20 mouse cellular contexts compared by ENCODE assay signal in genomic region chr12:79633458-79634106, GRCm38 (mm10).
A peak's percentile ranks its signal among the peaks of the same experiment; 100 is the strongest.
DNase-seq lines count a peak whose midpoint lies in the region; ATAC-seq and TF ChIP-seq lines count a peak whose summit lies in the region.
"Had no signal": no experiment of that assay in that cellular context is flagged by ENCODE, and none has a peak within 500 bp of the region (broad histone marks: within the 10 kb centered on the region; RNA-seq: fewer than 3 reads in every experiment).

No protein-coding gene starts in this region.

- TF ChIP-seq EP300 in lung, postnatal 0 days (IDR thresholded peaks at IDR 0.05), result no peak

- peaks cover 3% of the 10 kb centered on the region; the same call in 1 of the 2 replicates for H3K4me1 ChIP-seq in lung, postnatal 0 days (ENCODE audit: insufficient read depth, low read depth, low read length)
- peaks cover 8% of the 10 kb centered on the region for H3K4me1 ChIP-seq in lung, adult 2 months (ENCODE audit: control insufficient read depth, insufficient read depth, low read length)
- H3K4me1 ChIP-seq: liver, embryonic 13.5 days; midbrain, embryonic 15.5 days had no signal

- DNase-seq in gastrocnemius, adult 2 months, result no peak
- no peak for DNase-seq in gastrocnemius, postnatal 14 days
- peak; percentile 42 for DNase-seq in lung, postnatal 0 days (ENCODE audit: low spot score)
- DNase-seq in lung, adult 2 months, result no peak
- peak; percentile 36 for DNase-seq in brain, adult 2 months (ENCODE audit: low read depth, low spot score)
- no peak for DNase-seq in kidney, adult 11 months
- no peak for DNase-seq in cerebellum, adult 8-10 months
- DNase-seq: adrenal gland, adult 2 months; cerebellum, postnatal 10 days; forebrain, postnatal 0 days; liver, embryonic 13.5 days; right cerebral cortex, postnatal 25 days; thymus, postnatal 14 days had no signal

- no peak overlapping the region for H3K9ac ChIP-seq in lung, postnatal 0 days (replicated peaks; ENCODE audit: low read depth)
- H3K9ac ChIP-seq: forebrain, postnatal 0 days; heart, embryonic 12.5 days; kidney, embryonic 15.5 days; liver, embryonic 13.5 days; midbrain, embryonic 15.5 days had no signal

- H3K4me2 ChIP-seq in lung, postnatal 0 days (replicated peaks; ENCODE audit: low read depth, low read length), result no peak overlapping the region
- H3K4me2 ChIP-seq: heart, embryonic 12.5 days; kidney, embryonic 15.5 days; liver, embryonic 13.5 days; midbrain, embryonic 15.5 days had no signal

- TF ChIP-seq POLR2A in lung, adult 2 months (IDR thresholded peaks at IDR 0.05; ENCODE audit: borderline replicate concordance, extremely low read depth, low read depth, low read length), result no peak

- no peaks in the 10 kb centered on the region for H3K36me3 ChIP-seq in lung, postnatal 0 days (ENCODE audit: insufficient read depth, low read length)
- H3K36me3 ChIP-seq: embryonic facial prominence, embryonic 10.5 days; heart, embryonic 12.5 days; kidney, embryonic 15.5 days; liver, embryonic 13.5 days; midbrain, embryonic 15.5 days had no signal

- H3K4me3 ChIP-seq in gastrocnemius, adult 2 months, result no peak overlapping the region
- no peak overlapping the region for H3K4me3 ChIP-seq in lung, postnatal 0 days (ENCODE audit: low read depth, low read length)
- no peak overlapping the region for H3K4me3 ChIP-seq in lung, adult 2 months (replicated peaks; ENCODE audit: extremely low read depth, low read depth, low read length)
- H3K4me3 ChIP-seq: embryonic facial prominence, embryonic 10.5 days; erythroblast, embryonic 14.5 days; heart, embryonic 12.5 days; kidney, embryonic 15.5 days; liver, embryonic 13.5 days; midbrain, embryonic 15.5 days had no signal

- H3K9me3 ChIP-seq in lung, postnatal 0 days (ENCODE audit: low read length), result no peaks in the 10 kb centered on the region
- H3K9me3 ChIP-seq: embryonic facial prominence, embryonic 10.5 days; heart, embryonic 12.5 days; kidney, embryonic 15.5 days; liver, embryonic 13.5 days; midbrain, embryonic 15.5 days had no signal

- no peak for ATAC-seq in lung, postnatal 0 days
- peak; percentile 93 for ATAC-seq in neutrophil, adult 5-6 weeks (ENCODE audit: extremely low read depth, insufficient number of reproducible peaks, low FRiP score, poor library complexity, severe bottlenecking)
- ATAC-seq: forebrain, postnatal 0 days; inflammation-experienced regulatory T-cells, adult 6 months; midbrain, embryonic 15.5 days had no signal

- peak overlapping the region; percentile 4; the same call in 1 of the 2 replicates for H3K27ac ChIP-seq in gastrocnemius, adult 2 months
- H3K27ac ChIP-seq in lung, postnatal 0 days (ENCODE audit: low read length), result no peak overlapping the region
- H3K27ac ChIP-seq: embryonic facial prominence, embryonic 10.5 days; kidney, embryonic 15.5 days; liver, embryonic 13.5 days; midbrain, embryonic 15.5 days had no signal

- no peak for TF ChIP-seq CTCF in gastrocnemius, adult 2 months (IDR thresholded peaks at IDR 0.05)
- no peak for TF ChIP-seq CTCF in lung, postnatal 0 days (IDR thresholded peaks at IDR 0.05)
- TF ChIP-seq CTCF in lung, adult 2 months (IDR thresholded peaks at IDR 0.05; ENCODE audit: insufficient read depth, low read length), result no peak

- intact Hi-C loops in gastrocnemius, adult 2 months (cut with DNase I), result no loop called here
- intact Hi-C loops in gastrocnemius, postnatal 14 days (cut with DNase I; ENCODE audit: low total_unique reads), result no loop called here

- H3K27me3 ChIP-seq in lung, postnatal 0 days (replicated peaks; ENCODE audit: insufficient read depth, low read length), result no peaks in the 10 kb centered on the region
- H3K27me3 ChIP-seq: heart, embryonic 12.5 days; kidney, embryonic 15.5 days; liver, embryonic 13.5 days; midbrain, embryonic 15.5 days had no signal

- WGBS in lung, postnatal 0 days, result 50% methylated on average over 9 of the region's 9 CpGs
- 53% methylated on average over 9 of the region's 9 CpGs for WGBS in lung, adult 2 months

Comparison
In these comparisons a context has a peak if more than half of its experiments do, and no peak if none do; other contexts are left out.
1. DNase-seq: peak in lung, postnatal 0 days (single experiment) and brain, adult 2 months (single experiment); none in gastrocnemius, adult 2 months (single experiment), gastrocnemius, postnatal 14 days (single experiment), lung, adult 2 months (single experiment), kidney, adult 11 months (single experiment) and cerebellum, adult 8-10 months (single experiment).